Mouse (Mus musculus) hindbrain, embryonic 13.5 days (tissue): ENCODE results near the gene Gm973. TPM values are rescaled to one million over a fixed set of nuclear protein-coding genes. Genes with fewer than 3 reads are reported as not detected.

Experiments
- ATAC-seq: fragments of 200-750 bp; cut with Nextera tagmentation; 2 replicates; pipeline ENCODE4 v1.8.0; 2017; ENCODE audit warnings: moderate TSS enrichment; ENCODE audit not compliant: low FRiP score
- H3K27ac ChIP-seq: fragments of 300-500 bp; sonication (generic); 2 replicates; pipeline ENCODE4 v1.5.1; 2015; ENCODE audit warnings: inconsistent platforms, mild to moderate bottlenecking, moderate library complexity
- H3K27me3 ChIP-seq: fragments of 300-500 bp; sonication (generic); 2 replicates; pipeline ENCODE4 v1.6.1; 2015; ENCODE audit warnings: mild to moderate bottlenecking, inconsistent platforms
- H3K36me3 ChIP-seq: fragments of 300-500 bp; sonication (generic); 2 replicates; pipeline ENCODE4 v1.6.1; 2015; ENCODE audit warnings: mild to moderate bottlenecking, inconsistent platforms
- H3K4me1 ChIP-seq: fragments of 300-500 bp; sonication (generic); replicated peaks from 2 replicates; pipeline ENCODE4 v1.6.1; 2015; ENCODE audit warnings: inconsistent platforms
- H3K4me2 ChIP-seq: fragments of 300-500 bp; sonication (generic); 2 replicates; pipeline ENCODE4 v1.6.1; 2015; ENCODE audit warnings: inconsistent platforms, mild to moderate bottlenecking, moderate library complexity
- H3K4me3 ChIP-seq: fragments of 300-500 bp; sonication (generic); 2 replicates; pipeline ENCODE4 v1.5.1; 2015; ENCODE audit warnings: mild to moderate bottlenecking, inconsistent platforms
- H3K9ac ChIP-seq: fragments of 300-500 bp; sonication (generic); 2 replicates; pipeline ENCODE4 v1.6.1; 2015; ENCODE audit warnings: mild to moderate bottlenecking, inconsistent platforms
- H3K9me3 ChIP-seq: fragments of 300-500 bp; sonication (generic); 2 replicates; pipeline ENCODE4 v1.6.1; 2016; ENCODE audit warnings: inconsistent platforms
- WGBS: fragments of 180-500 bp; shearing (Covaris S2); methylation state at CpG from one replicate; pipeline ENCODE4 v1.1.7; 2015; 5-methylcytosine and 5-hydroxymethylcytosine counted together
- polyA plus RNA-seq: library from polyadenylated mRNA; unstranded; fragments of >200 nt; fragmentation: Nextera tagmentation; extraction: Ambion mirVana; gene quantifications from 2 replicates; pipeline ENCODE4 v1.2.1, GENCODE M21; 2015

Gm973 gene
- polyA plus RNA-seq, 1 experiment from 2014 or later = 8.6 TPM

GRCm38 (mm10) chr1:59497741-59498613, 18.1 kb upstream of the Gm973 start:
- no peak overlapping the region for H3K27ac ChIP-seq
- H3K27me3 ChIP-seq = no peaks in the 10 kb centered on the region
- no peak overlapping the region for H3K4me3 ChIP-seq
- ATAC-seq = no peak
- no peak overlapping the region for H3K9ac ChIP-seq
- no peaks in the 10 kb centered on the region for H3K9me3 ChIP-seq
- WGBS = 87% methylated on average over 6 of the region's 6 CpGs
- H3K36me3 ChIP-seq = no peaks in the 10 kb centered on the region
- H3K4me1 ChIP-seq = no peaks in the 10 kb centered on the region
- H3K4me2 ChIP-seq = no peak overlapping the region

GRCm38 (mm10) chr1:59499327-59499726, 16.7 kb upstream of the Gm973 start:
- no peaks in the 10 kb centered on the region for H3K27me3 ChIP-seq
- no peak overlapping the region for H3K9ac ChIP-seq
- no peaks in the 10 kb centered on the region for H3K9me3 ChIP-seq
- H3K4me2 ChIP-seq = no peak overlapping the region
- ATAC-seq = no peak
- H3K36me3 ChIP-seq = no peaks in the 10 kb centered on the region
- H3K4me3 ChIP-seq = no peak overlapping the region
- H3K27ac ChIP-seq = no peak overlapping the region
- H3K4me1 ChIP-seq = no peaks in the 10 kb centered on the region
- 85% methylated on average over 3 of the region's 3 CpGs for WGBS

GRCm38 (mm10) chr1:59502355-59502754, 13.7 kb upstream of the Gm973 start:
- H3K36me3 ChIP-seq = no peaks in the 10 kb centered on the region
- H3K4me2 ChIP-seq = no peak overlapping the region
- no peak for ATAC-seq
- H3K9ac ChIP-seq = no peak overlapping the region
- H3K27ac ChIP-seq = no peak overlapping the region
- no peak overlapping the region for H3K4me3 ChIP-seq
- no peaks in the 10 kb centered on the region for H3K27me3 ChIP-seq
- no peaks in the 10 kb centered on the region for H3K4me1 ChIP-seq
- H3K9me3 ChIP-seq = no peaks in the 10 kb centered on the region
- WGBS = 56% methylated on average over 2 of the region's 2 CpGs

GRCm38 (mm10) chr1:59503659-59504301, 12.3 kb upstream of the Gm973 start:
- WGBS = 71% methylated on average over 7 of the region's 7 CpGs
- no peak overlapping the region for H3K4me3 ChIP-seq
- no peak overlapping the region for H3K27ac ChIP-seq
- no peak overlapping the region for H3K9ac ChIP-seq
- no peak overlapping the region for H3K4me2 ChIP-seq
- no peaks in the 10 kb centered on the region for H3K36me3 ChIP-seq
- no peaks in the 10 kb centered on the region for H3K27me3 ChIP-seq
- no peaks in the 10 kb centered on the region for H3K9me3 ChIP-seq
- H3K4me1 ChIP-seq = peaks cover 8% of the 10 kb centered on the region
- ATAC-seq = no peak

- H3K27me3 ChIP-seq = no peaks in the 10 kb centered on the region
- no peak for ATAC-seq
- no peak overlapping the region for H3K4me3 ChIP-seq
- H3K9me3 ChIP-seq = no peaks in the 10 kb centered on the region
- H3K9ac ChIP-seq = no peak overlapping the region
- H3K4me1 ChIP-seq = peaks cover 10% of the 10 kb centered on the region
- H3K36me3 ChIP-seq = no peaks in the 10 kb centered on the region
- WGBS = 77% methylated on average over 2 of the region's 2 CpGs
- H3K27ac ChIP-seq = no peak overlapping the region
- H3K4me2 ChIP-seq = no peak overlapping the region
Observed at GRCm38 (mm10) chr1:59504302-59504700, 11.8 kb upstream of the Gm973 start.

- peaks cover 10% of the 10 kb centered on the region for H3K4me1 ChIP-seq
- no peaks in the 10 kb centered on the region for H3K9me3 ChIP-seq
- 0 out of 2 replicates have a peak overlapping the region, but pooled peaks have one; percentile 27 for H3K4me2 ChIP-seq
- no peaks in the 10 kb centered on the region for H3K27me3 ChIP-seq
- no peak overlapping the region for H3K9ac ChIP-seq
- H3K36me3 ChIP-seq = no peaks in the 10 kb centered on the region
- H3K4me3 ChIP-seq = no peak overlapping the region
- no peak for ATAC-seq
- H3K27ac ChIP-seq = no peak overlapping the region
- whole genome bisulfite sequencing = 28% methylated on average over 17 of the region's 17 CpGs
Observed at GRCm38 (mm10) chr1:59508463-59509139, 7.5 kb upstream of the Gm973 start.

- no peak overlapping the region for H3K4me2 ChIP-seq
- peaks cover 20% of the 10 kb centered on the region for H3K4me1 ChIP-seq
- no peaks in the 10 kb centered on the region for H3K36me3 ChIP-seq
- 74% methylated on average over 9 of the region's 9 CpGs for WGBS
- H3K9ac ChIP-seq = no peak overlapping the region
- H3K27me3 ChIP-seq = no peaks in the 10 kb centered on the region
- H3K4me3 ChIP-seq = no peak overlapping the region
- no peaks in the 10 kb centered on the region for H3K9me3 ChIP-seq
- H3K27ac ChIP-seq = no peak overlapping the region
- no peak for ATAC-seq
Observed at GRCm38 (mm10) chr1:59511566-59512270, 4.3 kb upstream of the Gm973 start.

GRCm38 (mm10) chr1:59520226-59520837, 4.3 kb downstream of the Gm973 start:
- no peaks in the 10 kb centered on the region for H3K9me3 ChIP-seq
- no peaks in the 10 kb centered on the region for H3K27me3 ChIP-seq
- ATAC-seq = no peak
- H3K4me2 ChIP-seq = no peak overlapping the region
- H3K36me3 ChIP-seq = no peaks in the 10 kb centered on the region
- no peak overlapping the region for H3K9ac ChIP-seq
- H3K27ac ChIP-seq = no peak overlapping the region
- WGBS = 53% methylated on average over 11 of the region's 11 CpGs
- H3K4me1 ChIP-seq = peaks cover 45% of the 10 kb centered on the region
- H3K4me3 ChIP-seq = no peak overlapping the region

- no peak overlapping the region for H3K9ac ChIP-seq
- H3K27ac ChIP-seq = no peak overlapping the region
- peaks cover 27% of the 10 kb centered on the region for H3K4me1 ChIP-seq
- no peak for ATAC-seq
- H3K9me3 ChIP-seq = no peaks in the 10 kb centered on the region
- no peak overlapping the region for H3K4me3 ChIP-seq
- H3K27me3 ChIP-seq = no peaks in the 10 kb centered on the region
- WGBS = 73% methylated on average over 1 of the region's 1 CpGs
- H3K4me2 ChIP-seq = no peak overlapping the region
- no peaks in the 10 kb centered on the region for H3K36me3 ChIP-seq
Observed at GRCm38 (mm10) chr1:59522456-59522855, 6.4 kb downstream of the Gm973 start.

GRCm38 (mm10) chr1:59523378-59523958, 7.4 kb downstream of the Gm973 start:
- peaks cover 26% of the 10 kb centered on the region for H3K4me1 ChIP-seq
- 42% methylated on average over 5 of the region's 5 CpGs for WGBS
- no peak overlapping the region for H3K4me3 ChIP-seq
- no peaks in the 10 kb centered on the region for H3K36me3 ChIP-seq
- H3K9me3 ChIP-seq = no peaks in the 10 kb centered on the region
- ATAC-seq = no peak
- H3K27ac ChIP-seq = peak overlapping the region; percentile 32; the same call in 1 of the 2 replicates
- H3K9ac ChIP-seq = no peak overlapping the region
- H3K27me3 ChIP-seq = no peaks in the 10 kb centered on the region
- H3K4me2 ChIP-seq = no peak overlapping the region

GRCm38 (mm10) chr1:59524071-59524470, 8.0 kb downstream of the Gm973 start:
- Histone ChIP-seq H3K9me3 (no peaks in the 10 kb centered on the region), H3K4me2 (no peak overlapping the region), H3K27ac (peak overlapping the region; percentile 62), H3K4me1 (peaks cover 23% of the 10 kb centered on the region), H3K27me3 (no peaks in the 10 kb centered on the region), H3K4me3 (no peak overlapping the region), H3K9ac (no peak overlapping the region), H3K36me3 (no peaks in the 10 kb centered on the region)
- WGBS = 29% methylated on average over 2 of the region's 2 CpGs
- ATAC-seq = peak; percentile 72
